Mouse (Mus musculus): ENCODE measurements at regions not wholly inside any gene's neighbourhood (a gene's known extent, or its start where the extent isn't known, plus 50 kb on each side); places are given as distances from the start of the nearest gene placed in this dataset.

DNA sequence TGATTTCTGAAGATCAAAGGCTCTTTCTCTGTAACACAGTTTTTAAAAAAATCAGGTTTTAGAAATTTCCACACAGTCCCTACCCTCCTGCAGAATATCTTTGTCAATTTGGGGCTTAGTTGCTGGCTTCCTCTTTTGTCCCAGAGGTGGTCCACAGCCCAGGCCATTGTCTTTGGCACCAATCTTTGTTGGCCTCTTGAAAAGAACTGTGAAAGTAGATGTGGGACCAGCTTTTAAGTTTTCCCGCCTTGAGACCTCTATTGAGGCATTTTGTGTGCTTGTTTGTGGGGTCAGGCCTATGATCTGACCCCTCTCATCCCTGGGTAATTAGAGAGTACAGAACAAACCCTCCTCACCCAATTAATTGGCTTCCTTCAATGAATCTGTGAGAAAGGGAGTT lies 523.9 kb upstream of the Tnc start:
- Histone ChIP-seq H3K4me2 (ENCODE audit: low read depth, low read length) (no peak overlapping the region), H3K36me3 (ENCODE audit: control insufficient read depth, insufficient read depth) (no peaks in the 10 kb centered on the region), H3K27me3 (ENCODE audit: control insufficient read depth, insufficient read depth, low read depth, low read length) (no peaks in the 10 kb centered on the region), H3K4me1 (ENCODE audit: control insufficient read depth, low read depth, low read length) (no peaks in the 10 kb centered on the region), H3K9ac (ENCODE audit: low read depth, low read length) (no peak overlapping the region), H3K4me3 (ENCODE audit: low read depth, low read length) (no peak overlapping the region), H3K27ac (ENCODE audit: low read length) (no peak overlapping the region), H3K9me3 (replicated peaks; ENCODE audit: control insufficient read depth, low read length) (no peaks in the 10 kb centered on the region)
- ATAC-seq (ENCODE audit: low read depth) = no peak
- WGBS (ENCODE audit: insufficient replicate concordance) = 13% methylated on average over 1 of the region's 1 CpGs

DNA sequence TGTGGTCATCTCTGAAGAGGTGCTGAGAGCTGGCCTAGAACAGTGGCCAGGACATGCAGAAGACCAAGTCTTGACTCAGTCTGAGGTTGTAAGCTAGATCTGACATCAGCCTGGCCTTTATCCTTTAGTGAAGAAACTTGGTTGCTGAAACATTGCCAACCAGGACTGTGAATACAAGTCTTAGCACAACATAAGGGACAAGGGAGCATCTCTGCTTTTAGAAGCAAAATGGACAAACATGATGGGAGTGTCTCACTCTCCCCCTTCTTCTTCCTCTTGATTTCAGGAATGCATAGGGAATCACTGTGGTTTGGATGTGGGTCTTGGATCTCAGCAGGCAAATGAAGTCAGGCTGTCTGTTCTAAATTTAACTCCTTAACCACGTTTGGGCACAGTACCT lies 529.1 kb upstream of the Tnc start:
- Histone ChIP-seq H3K9ac (ENCODE audit: low read depth, low read length) (no peak overlapping the region), H3K27me3 (ENCODE audit: control insufficient read depth, insufficient read depth, low read depth, low read length) (no peaks in the 10 kb centered on the region), H3K36me3 (ENCODE audit: control insufficient read depth, insufficient read depth) (no peaks in the 10 kb centered on the region), H3K4me1 (ENCODE audit: control insufficient read depth, low read depth, low read length) (no peaks in the 10 kb centered on the region), H3K4me2 (ENCODE audit: low read depth, low read length) (no peak overlapping the region), H3K9me3 (replicated peaks; ENCODE audit: control insufficient read depth, low read length) (no peaks in the 10 kb centered on the region), H3K27ac (ENCODE audit: low read length) (no peak overlapping the region), H3K4me3 (ENCODE audit: low read depth, low read length) (no peak overlapping the region)
- ATAC-seq (ENCODE audit: low read depth) = no peak
- WGBS (ENCODE audit: insufficient replicate concordance) = 16% methylated on average over 1 of the region's 1 CpGs

DNA sequence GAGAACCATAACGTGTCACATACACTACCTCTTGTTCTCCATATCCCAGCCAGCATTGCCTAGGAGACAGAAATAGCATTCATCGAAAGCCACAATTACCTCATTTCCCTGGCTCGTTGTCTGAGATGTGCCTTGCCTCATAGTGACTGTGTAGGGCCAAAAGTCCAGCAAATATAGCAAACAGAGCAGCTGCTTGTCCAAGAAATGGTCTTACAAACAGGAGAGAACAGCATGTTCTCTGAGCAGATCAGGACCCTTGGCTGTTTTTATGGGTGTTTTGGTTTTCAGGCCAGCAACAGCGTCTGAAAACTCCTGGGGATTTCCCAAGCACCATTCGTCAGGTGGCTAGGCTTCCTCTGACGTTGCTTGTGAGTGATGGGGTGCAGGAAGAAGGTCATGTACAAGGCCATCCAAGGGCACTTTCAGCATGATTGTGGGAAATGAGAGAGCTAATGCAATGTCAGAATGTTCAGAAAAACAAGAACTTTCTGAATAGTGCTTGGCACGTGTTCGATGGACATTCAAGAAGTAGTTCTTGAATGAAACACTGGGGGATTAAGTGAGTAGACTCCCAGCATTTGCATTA lies 528.9 kb upstream of the Pappa start:
- WGBS (ENCODE audit: insufficient replicate concordance) = 40% methylated on average over 8 of the region's 8 CpGs
- Histone ChIP-seq H3K36me3 (ENCODE audit: control insufficient read depth, insufficient read depth) (no peaks in the 10 kb centered on the region), H3K4me3 (ENCODE audit: low read depth, low read length) (no peak overlapping the region), H3K9me3 (replicated peaks; ENCODE audit: control insufficient read depth, low read length) (no peaks in the 10 kb centered on the region), H3K4me2 (ENCODE audit: low read depth, low read length) (no peak overlapping the region), H3K27ac (ENCODE audit: low read length) (no peak overlapping the region), H3K27me3 (ENCODE audit: control insufficient read depth, insufficient read depth, low read depth, low read length) (no peaks in the 10 kb centered on the region), H3K9ac (ENCODE audit: low read depth, low read length) (no peak overlapping the region), H3K4me1 (ENCODE audit: control insufficient read depth, low read depth, low read length) (no peaks in the 10 kb centered on the region)
- no peak for ATAC-seq (ENCODE audit: low read depth)

DNA sequence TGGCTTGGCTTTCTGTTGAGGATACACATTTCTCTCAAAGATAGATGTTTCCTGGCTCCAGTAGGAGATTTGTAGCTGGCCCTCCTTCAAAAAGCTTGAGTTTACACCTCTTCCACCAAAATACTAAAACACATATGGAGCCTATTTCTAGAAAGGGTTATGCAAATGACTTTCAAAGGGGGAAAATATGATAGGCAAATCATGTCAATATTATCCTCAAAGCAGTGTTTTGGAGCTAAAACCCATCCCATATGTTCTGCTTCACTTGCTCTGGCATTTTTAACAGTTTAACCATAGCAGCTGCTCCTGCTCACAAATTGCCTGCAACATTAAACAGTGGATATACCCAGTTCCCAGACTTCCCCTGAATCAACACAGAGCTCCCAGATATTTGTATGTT lies 525.5 kb upstream of the Pappa start:
- no peaks in the 10 kb centered on the region for H3K27me3 ChIP-seq (ENCODE audit: control insufficient read depth, insufficient read depth, low read depth, low read length)
- ATAC-seq (ENCODE audit: low read depth) = no peak
- H3K4me1 ChIP-seq (ENCODE audit: control insufficient read depth, low read depth, low read length) = no peaks in the 10 kb centered on the region
- no peaks in the 10 kb centered on the region for H3K36me3 ChIP-seq (ENCODE audit: control insufficient read depth, insufficient read depth)
- no peak overlapping the region for H3K4me3 ChIP-seq (ENCODE audit: low read depth, low read length)
- H3K4me2 ChIP-seq (ENCODE audit: low read depth, low read length) = no peak overlapping the region
- H3K9me3 ChIP-seq (replicated peaks; ENCODE audit: control insufficient read depth, low read length) = no peaks in the 10 kb centered on the region
- H3K9ac ChIP-seq (ENCODE audit: low read depth, low read length) = no peak overlapping the region
- no peak overlapping the region for H3K27ac ChIP-seq (ENCODE audit: low read length)

DNA sequence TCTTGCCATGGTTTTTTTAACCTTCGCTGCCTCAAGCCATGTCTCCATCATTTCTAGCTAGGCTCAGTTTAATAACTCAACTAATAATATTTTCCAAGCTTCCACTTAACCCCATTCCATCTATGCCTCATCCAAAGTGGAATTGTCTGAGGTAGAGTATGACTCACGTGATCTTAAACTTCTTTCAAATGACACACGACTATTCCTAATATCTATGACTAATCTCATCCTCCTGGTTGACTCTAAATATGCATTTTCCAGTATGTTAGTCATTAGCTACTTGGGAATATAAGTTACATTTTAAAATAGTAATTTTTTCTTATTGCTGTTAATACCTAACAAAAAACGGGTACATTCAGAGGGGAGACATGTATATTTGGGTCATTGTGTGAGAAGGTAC lies 524.8 kb upstream of the Pappa start:
- no peak overlapping the region for H3K9ac ChIP-seq (ENCODE audit: low read depth, low read length)
- ATAC-seq (ENCODE audit: low read depth) = no peak
- WGBS (ENCODE audit: insufficient replicate concordance) = 64% methylated on average over 4 of the region's 4 CpGs
- no peaks in the 10 kb centered on the region for H3K36me3 ChIP-seq (ENCODE audit: control insufficient read depth, insufficient read depth)
- no peaks in the 10 kb centered on the region for H3K4me1 ChIP-seq (ENCODE audit: control insufficient read depth, low read depth, low read length)
- H3K27ac ChIP-seq (ENCODE audit: low read length) = no peak overlapping the region
- no peaks in the 10 kb centered on the region for H3K27me3 ChIP-seq (ENCODE audit: control insufficient read depth, insufficient read depth, low read depth, low read length)
- no peaks in the 10 kb centered on the region for H3K9me3 ChIP-seq (replicated peaks; ENCODE audit: control insufficient read depth, low read length)
- H3K4me2 ChIP-seq (ENCODE audit: low read depth, low read length) = no peak overlapping the region
- H3K4me3 ChIP-seq (ENCODE audit: low read depth, low read length) = no peak overlapping the region

DNA sequence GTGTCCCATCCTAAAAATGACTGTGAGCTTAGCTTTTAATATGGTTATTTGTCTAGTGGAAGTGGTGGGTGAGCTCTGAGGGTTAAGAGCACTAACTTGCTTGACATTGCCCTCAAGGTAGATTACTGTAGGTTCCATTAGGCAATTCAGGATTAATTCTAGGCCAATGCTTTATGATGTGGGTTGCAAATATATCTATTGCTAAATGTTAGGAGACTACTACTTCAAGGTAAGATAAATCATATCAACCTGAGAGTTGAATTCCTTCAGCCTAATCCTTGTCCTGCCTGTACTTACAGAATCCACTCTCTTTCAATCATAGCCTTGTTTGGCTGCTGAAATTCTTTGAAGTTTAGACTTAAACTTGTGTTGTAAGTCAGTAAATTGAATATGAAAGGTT lies 501.2 kb upstream of the Pappa start:
- no peak for ATAC-seq (ENCODE audit: low read depth)
- Histone ChIP-seq H3K27me3 (ENCODE audit: control insufficient read depth, insufficient read depth, low read depth, low read length) (no peaks in the 10 kb centered on the region), H3K36me3 (ENCODE audit: control insufficient read depth, insufficient read depth) (no peaks in the 10 kb centered on the region), H3K4me3 (ENCODE audit: low read depth, low read length) (no peak overlapping the region), H3K9me3 (replicated peaks; ENCODE audit: control insufficient read depth, low read length) (no peaks in the 10 kb centered on the region), H3K4me1 (ENCODE audit: control insufficient read depth, low read depth, low read length) (no peaks in the 10 kb centered on the region), H3K9ac (ENCODE audit: low read depth, low read length) (no peak overlapping the region), H3K27ac (ENCODE audit: low read length) (no peak overlapping the region), H3K4me2 (ENCODE audit: low read depth, low read length) (no peak overlapping the region)

DNA sequence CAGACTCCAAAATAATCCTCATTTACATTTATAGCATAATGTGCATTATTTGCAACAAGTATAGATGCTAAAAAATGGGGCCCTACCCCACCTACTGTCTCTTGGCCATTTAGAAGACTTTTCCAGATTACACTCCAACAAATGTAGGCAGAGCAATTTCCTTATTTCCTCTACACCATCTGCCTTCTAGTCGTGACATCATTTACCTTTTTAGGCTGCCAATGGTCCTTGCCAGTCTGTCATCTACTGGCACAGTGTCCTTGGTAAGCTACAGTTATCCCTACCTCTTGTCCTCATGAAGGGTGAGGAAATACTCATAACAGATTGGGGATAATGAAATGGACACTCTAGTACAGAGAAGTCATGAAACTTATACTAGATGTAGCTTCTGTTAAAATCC lies 491.8 kb upstream of the Pappa start:
- no peaks in the 10 kb centered on the region for H3K9me3 ChIP-seq (replicated peaks; ENCODE audit: control insufficient read depth, low read length)
- H3K27me3 ChIP-seq (ENCODE audit: control insufficient read depth, insufficient read depth, low read depth, low read length) = no peaks in the 10 kb centered on the region
- H3K27ac ChIP-seq (ENCODE audit: low read length) = no peak overlapping the region
- H3K9ac ChIP-seq (ENCODE audit: low read depth, low read length) = no peak overlapping the region
- H3K4me2 ChIP-seq (ENCODE audit: low read depth, low read length) = no peak overlapping the region
- ATAC-seq (ENCODE audit: low read depth) = no peak
- no peaks in the 10 kb centered on the region for H3K4me1 ChIP-seq (ENCODE audit: control insufficient read depth, low read depth, low read length)
- H3K36me3 ChIP-seq (ENCODE audit: control insufficient read depth, insufficient read depth) = no peaks in the 10 kb centered on the region
- WGBS (ENCODE audit: insufficient replicate concordance) = 32% methylated on average over 1 of the region's 1 CpGs
- H3K4me3 ChIP-seq (ENCODE audit: low read depth, low read length) = no peak overlapping the region

DNA sequence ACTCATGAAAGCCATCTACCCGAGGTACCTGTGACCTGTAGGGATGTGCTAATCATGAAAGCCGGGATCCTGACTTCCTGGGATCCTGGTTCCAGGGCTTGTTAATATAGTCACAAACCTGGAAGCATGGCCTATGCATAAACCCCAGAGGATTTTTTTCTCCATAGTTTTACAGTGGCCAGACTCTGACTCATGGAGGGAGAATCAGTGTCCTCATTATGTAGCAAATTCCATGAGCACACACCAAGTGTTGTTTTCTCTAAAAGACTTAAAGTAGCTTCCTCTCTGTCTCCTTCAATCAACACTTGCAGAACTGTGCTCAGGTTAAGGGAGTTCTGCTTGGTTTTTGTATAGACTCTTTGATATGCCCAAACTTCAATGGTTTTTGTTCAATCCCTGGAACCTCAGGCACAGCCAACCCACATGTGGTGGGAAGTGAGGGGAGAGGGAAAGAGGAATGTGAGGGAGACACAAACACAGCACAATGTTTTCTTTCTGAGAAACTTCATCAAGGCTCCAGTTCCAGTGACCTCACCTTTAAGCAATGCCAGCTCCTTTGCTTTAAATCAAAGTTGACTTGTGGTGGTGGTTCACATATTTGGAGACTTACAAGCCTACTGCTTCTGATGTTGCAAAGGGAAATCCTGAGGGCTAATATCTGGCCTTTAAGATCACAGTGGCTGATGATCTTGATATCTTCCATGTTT lies 488.6 kb upstream of the Pappa start:
- no peak overlapping the region for H3K4me2 ChIP-seq (ENCODE audit: low read depth, low read length)
- 51% methylated on average over 2 of the region's 2 CpGs for WGBS (ENCODE audit: insufficient replicate concordance)
- H3K4me1 ChIP-seq (ENCODE audit: control insufficient read depth, low read depth, low read length) = no peaks in the 10 kb centered on the region
- no peaks in the 10 kb centered on the region for H3K36me3 ChIP-seq (ENCODE audit: control insufficient read depth, insufficient read depth)
- no peak overlapping the region for H3K27ac ChIP-seq (ENCODE audit: low read length)
- H3K4me3 ChIP-seq (ENCODE audit: low read depth, low read length) = no peak overlapping the region
- H3K9ac ChIP-seq (ENCODE audit: low read depth, low read length) = no peak overlapping the region
- ATAC-seq (ENCODE audit: low read depth) = no peak
- H3K27me3 ChIP-seq (ENCODE audit: control insufficient read depth, insufficient read depth, low read depth, low read length) = no peaks in the 10 kb centered on the region
- no peaks in the 10 kb centered on the region for H3K9me3 ChIP-seq (replicated peaks; ENCODE audit: control insufficient read depth, low read length)

DNA sequence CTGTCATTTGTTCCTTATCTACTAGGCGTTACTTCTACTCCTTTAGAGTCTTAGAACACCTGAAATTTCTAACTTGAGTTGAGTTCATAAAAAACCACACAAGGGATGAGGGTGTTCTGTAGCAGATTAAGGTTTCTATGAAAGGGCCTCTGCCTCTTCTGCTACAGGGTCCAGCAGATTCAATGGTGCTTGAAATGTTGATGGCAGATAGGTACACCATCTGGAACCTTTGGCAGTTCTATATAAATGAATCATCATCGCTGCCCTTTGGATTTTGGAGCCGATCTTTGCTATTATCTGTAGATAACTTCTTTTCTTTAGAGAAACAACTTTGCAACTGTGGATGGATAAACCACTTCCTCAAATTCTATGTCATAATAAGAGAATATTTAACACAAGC lies 483.9 kb upstream of the Pappa start:
- Histone ChIP-seq H3K4me1 (ENCODE audit: control insufficient read depth, low read depth, low read length) (no peaks in the 10 kb centered on the region), H3K27me3 (ENCODE audit: control insufficient read depth, insufficient read depth, low read depth, low read length) (no peaks in the 10 kb centered on the region), H3K4me2 (ENCODE audit: low read depth, low read length) (no peak overlapping the region), H3K4me3 (ENCODE audit: low read depth, low read length) (no peak overlapping the region), H3K9ac (ENCODE audit: low read depth, low read length) (no peak overlapping the region), H3K27ac (ENCODE audit: low read length) (no peak overlapping the region), H3K9me3 (replicated peaks; ENCODE audit: control insufficient read depth, low read length) (no peaks in the 10 kb centered on the region), H3K36me3 (ENCODE audit: control insufficient read depth, insufficient read depth) (no peaks in the 10 kb centered on the region)
- 43% methylated on average over 3 of the region's 3 CpGs for WGBS (ENCODE audit: insufficient replicate concordance)
- ATAC-seq (ENCODE audit: low read depth) = no peak
